Mouse (Mus musculus) left cerebral cortex, postnatal 25 days (tissue): Measurements from ENCODE around the gene Tmem189. TPM values are rescaled to one million over a fixed set of nuclear protein-coding genes. Genes with fewer than 3 reads are reported as not detected.
"Not testable (repeated sequence)": the region's sequence is repeated elsewhere in the genome, so short reads cannot be mapped to it uniquely, and the experiment has no call there.

Experiments
- DNase-seq, 2 experiments: peaks; one replicate each; pipeline ENCODE4 v3.0.0; 2022; ENCODE audit warnings: low spot score in 2 of 2, mixed read lengths in 1 of 2
- intact Hi-C: fragments of 180-260 bp; cut with DNase I; formaldehyde crosslinking; loops from one replicate; pipeline ENCODE4 v1.15.1; 2025
- total RNA-seq, 2 experiments: library from RNA; stranded (reverse); gene quantifications; 2 replicates each; pipeline ENCODE4 v1.2.3; 2021

Gene Tmem189
- total RNA-seq, 2 experiments from 2014 or later, result 49.7 to 54.0 TPM

DNA sequence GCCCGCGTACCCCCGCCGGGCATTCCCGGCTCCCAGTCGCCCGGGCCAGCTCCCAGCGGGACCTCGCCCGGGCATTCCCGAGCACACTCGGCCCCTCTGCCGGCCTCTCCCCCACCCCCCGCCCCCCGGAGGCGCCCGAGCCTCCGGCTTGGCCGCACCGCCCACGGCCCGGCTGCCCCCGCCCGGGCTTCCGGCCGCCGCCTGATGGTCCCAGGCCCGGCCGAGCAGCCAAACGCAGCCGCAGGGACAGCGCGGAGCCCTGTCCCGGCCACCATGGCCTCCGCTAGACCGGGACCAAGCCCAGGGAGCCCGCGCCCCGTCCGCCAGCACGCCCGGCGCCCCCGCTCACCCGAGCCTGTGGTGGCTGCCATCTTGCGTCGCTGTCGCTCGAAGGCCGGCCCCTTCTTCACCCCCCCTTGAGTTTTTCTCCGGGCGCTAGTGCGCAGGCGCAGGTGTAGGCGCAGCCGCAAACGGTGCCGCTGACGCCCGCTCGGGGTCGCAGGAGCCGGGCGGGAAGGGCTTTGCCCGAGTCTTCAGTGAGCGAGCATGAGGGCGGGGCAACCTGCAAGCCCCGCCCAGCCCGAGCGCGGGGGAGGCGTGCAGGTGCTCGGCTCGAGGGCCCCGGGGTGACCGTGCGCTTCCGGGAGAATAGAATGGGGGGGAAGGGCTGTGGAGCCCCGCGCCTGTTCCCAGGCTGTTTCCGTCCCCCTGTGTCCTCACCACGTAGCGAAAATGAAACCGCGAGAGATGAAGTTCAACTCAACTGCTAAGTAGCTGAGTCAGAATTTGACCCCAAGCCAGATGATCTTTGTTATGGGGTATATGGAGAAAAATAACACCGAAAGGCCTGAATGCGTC is 57.8 kb downstream of the Tmem189 start, which contains the start of gene Ube2v1:
Gene Ube2v1, minus strand, starts transcription at position 505 of the 858 bp plus-strand sequence.
- intact Hi-C loops, result no loop called here

GRCm38 (mm10) chr2:167631181-167631590 is 58.4 kb downstream of the Tmem189 start:
- intact Hi-C loops, result no loop called here
- DNase-seq, result peak; percentile 23 to 39

More for the DNA sequence above, 57.8 kb downstream of the Tmem189 start, which contains the start of gene Ube2v1:
- peak; percentile 96 to 98 for DNase-seq

DNA sequence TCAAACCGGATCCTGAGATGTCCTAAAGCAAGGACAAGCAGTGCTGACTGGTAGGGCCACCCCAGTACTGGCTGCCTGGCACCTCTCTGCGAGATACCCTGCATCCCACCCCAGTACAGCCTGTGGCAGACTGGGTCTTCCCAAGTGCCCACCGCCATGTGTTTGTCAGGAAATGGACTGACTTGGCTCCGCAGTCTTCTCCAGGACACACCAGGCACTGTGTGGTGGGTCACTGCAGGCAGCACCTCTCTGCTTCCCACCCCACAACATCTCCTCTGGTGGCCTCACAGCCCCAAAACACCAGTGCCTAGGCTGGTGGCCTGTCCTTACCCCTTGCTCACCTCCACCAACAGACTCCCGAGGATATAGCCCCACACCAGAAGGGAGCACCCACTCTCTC is 59.2 kb downstream of the Tmem189 start:
- no peak for DNase-seq
- intact Hi-C loops, result no loop called here

DNA sequence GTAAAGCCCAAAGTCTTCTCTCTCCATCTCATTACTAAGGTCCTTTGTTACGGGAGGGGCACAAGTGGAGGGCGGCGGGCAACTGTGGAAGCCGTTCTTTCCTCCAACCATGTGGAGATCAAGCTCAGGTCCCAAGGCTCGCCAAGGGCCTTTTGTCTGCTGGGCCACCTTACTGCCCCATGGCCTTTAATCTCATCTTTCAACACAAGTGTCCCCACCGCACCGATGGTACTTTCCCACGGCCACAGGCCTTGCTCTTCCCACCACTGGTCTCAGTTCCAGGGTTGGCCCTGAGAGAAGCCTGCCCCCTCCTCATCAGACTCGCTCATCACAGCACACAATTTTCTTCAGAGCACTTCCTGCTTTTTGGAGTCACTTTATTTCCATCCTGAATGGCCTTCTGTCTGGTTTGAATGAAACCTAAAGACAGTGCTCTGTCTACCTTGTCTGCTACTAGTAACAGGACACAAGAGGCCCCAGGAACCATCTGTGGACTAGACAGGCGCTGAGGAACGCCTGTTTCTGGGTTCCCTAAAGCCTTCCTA is 59.9 kb downstream of the Tmem189 start:
- no peak for DNase-seq
- intact Hi-C loops, result no loop called here

- no peak for DNase-seq
- intact Hi-C loops, result no loop called here
Observed at GRCm38 (mm10) chr2:167628872-167629271, 60.8 kb downstream of the Tmem189 start.

DNA sequence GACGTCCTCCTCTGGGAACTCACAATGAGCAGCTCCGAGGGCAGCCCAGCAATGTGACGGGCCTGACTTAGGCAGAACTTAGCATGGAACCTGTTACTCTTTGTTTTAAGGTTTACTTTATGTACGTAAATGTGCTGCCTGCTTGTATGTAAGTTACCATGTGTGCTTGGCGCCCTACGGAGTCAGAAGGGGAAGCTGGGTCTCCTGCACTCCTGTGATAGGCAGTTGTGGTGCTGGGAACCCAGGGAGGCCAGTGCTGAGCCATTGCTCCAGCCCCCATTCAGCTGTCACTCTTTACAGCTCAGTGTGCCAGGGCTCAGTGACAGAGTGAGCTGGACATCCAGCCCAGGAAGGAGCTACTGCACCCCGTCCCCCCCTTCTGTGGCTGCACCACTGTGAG is 62.6 kb downstream of the Tmem189 start:
- intact Hi-C loops, result no loop called here
- DNase-seq, result no peak

GRCm38 (mm10) chr2:167625670-167626069 is 64.0 kb downstream of the Tmem189 start:
- intact Hi-C loops, result no loop called here
- no peak for DNase-seq

DNA sequence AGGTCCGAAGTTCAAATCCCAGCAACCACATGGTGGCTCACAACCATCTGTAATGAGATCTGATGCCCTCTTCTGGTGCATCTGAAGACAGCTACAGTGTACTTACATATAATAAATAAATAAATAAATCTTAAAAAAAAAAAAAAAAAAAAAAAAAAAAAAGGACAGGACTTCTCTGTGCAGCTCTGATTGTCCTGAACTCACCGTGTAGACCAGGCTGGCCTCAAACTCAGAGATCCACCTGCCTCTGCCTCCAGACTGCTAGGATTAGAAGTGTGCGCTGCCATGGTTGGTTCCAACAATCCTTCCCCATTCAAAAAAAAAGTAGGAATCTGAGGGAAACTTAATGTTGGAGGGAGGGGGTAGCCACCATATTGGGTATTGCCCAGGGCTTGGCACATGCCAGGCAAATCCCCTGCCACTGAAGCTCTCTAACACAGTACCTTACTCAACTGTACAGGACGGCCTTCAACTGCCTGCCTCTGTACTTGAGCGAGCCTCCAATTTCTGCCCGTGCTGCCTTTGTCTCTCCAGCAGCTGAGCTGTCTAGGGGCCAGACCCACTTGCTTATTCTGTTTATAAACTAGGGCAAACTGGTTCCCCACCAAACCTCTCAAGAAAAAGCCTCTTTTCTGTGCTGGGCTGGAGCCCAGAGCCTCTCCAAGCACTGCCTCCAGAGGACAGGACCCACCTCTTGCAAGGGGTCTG is 65.1 kb downstream of the Tmem189 start:
- intact Hi-C loops, result no loop called here
- peak in 1 of 2 experiments; percentile 31 for DNase-seq

GRCm38 (mm10) chr2:167622965-167623364 is 66.7 kb downstream of the Tmem189 start:
- no peak for DNase-seq
- intact Hi-C loops, result no loop called here

- intact Hi-C loops, result no loop called here
Observed at GRCm38 (mm10) chr2:167622352-167622751, 67.3 kb downstream of the Tmem189 start.

GRCm38 (mm10) chr2:167621255-167622087 is 68.2 kb downstream of the Tmem189 start:
- DNase-seq, result no peak
- intact Hi-C loops, result no loop called here

More at GRCm38 (mm10) chr2:167622352-167622751, 67.3 kb downstream of the Tmem189 start:
- DNase-seq, result no peak

DNA sequence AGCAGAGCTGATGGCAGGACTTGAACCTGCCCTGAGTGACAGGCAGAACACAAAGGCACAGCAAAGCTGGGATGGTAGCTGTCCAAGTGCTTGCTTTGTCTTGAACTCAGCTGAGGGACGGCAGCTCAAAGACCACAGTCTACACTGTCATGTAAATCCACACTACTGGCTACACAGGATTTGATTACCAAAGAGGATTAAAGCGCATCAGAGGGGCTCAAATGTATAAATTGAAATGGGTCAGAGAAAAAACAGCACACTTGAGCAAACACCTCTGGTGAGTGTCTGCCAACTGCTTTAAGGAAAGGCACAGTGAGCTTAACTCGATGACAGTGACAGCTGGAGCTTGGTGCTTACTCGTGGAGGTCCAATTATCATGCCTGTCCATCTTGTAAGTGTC is 72.2 kb downstream of the Tmem189 start:
- intact Hi-C loops, result no loop called here
- no peak for DNase-seq

DNA sequence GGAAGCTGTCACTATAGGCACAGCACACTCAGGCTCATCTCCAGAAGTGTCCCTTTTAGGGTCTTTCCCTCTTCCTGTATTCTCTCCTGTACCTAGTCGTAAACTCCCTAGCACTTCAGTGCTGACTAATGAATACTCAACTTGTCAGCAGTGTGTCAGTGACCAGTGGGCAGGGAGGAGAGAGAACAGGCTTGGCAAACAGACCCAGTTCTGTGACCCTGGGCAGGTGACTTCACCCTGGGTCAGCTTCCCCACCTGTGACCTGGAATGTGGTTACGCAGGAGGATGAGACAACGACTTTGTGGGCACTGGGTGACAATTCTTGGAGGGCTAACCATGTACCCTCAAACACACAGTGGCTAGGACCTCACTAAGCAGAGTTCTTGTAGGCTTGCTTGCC is 72.6 kb downstream of the Tmem189 start:
- DNase-seq, result no peak
- intact Hi-C loops, result no loop called here

DNA sequence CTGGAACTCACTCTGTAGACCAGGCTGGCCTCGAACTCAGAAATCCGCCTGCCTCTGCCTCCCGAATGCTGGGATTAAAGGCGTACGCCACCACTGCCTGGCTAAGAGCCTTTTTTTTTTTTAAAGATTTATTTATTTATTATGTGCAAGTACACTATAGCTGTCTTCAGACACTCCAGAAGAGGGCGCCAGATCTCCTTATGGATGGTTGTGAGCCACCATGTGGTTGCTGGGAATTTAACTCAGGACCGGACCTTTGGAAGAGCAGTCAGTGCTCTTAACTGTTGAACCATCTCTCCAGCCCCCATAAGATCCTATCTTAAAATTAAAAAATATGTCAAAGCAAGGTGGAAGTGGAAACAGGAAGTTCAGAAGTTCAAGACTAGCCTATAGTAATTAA is 76.3 kb downstream of the Tmem189 start:
- DNase-seq, intact Hi-C loops: not testable (repeated sequence)

DNA sequence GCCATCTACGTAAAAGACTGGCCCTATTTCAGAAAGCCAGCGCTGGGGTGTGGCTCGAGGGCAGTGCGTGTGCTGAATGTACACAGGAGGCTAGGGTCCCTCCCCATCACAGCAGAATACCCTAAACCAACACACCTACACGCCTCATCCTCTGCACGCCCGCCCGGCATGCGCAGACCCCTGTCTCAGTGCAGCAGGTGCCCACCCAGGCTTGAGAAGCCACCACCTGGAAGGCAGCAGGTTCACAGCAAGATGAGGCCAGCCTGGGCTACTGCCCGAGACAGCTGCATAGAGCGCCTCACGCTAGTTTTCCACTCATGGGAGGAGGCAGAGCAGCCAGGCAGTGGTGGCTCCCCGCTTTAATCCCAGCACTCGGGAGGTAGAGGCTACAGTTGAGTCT is 77.5 kb downstream of the Tmem189 start:
- intact Hi-C loops, result no loop called here
- no peak for DNase-seq

GRCm38 (mm10) chr2:167611287-167611686 is 78.3 kb downstream of the Tmem189 start:
- no peak for DNase-seq
- intact Hi-C loops, result no loop called here

DNA sequence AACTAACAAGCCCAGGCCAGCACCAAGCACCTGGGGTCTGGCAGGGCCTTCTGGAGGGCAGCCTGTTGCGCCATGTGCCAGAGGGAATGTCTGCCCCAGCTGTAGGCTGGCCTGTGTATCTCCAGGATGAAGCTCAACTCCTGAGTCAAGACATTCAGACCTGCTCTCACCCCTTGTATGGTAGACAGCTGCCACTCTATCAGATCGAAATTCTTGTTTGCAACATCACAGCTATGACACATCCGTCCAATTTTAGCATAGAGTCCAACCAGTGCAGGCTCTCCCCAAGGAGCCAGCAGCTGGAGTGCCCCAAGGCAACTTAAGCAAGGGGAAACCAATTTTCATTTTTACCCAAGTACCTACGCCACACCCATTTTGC is 82.9 kb downstream of the Tmem189 start:
- intact Hi-C loops, result no loop called here
- DNase-seq, result no peak

GRCm38 (mm10) chr2:167605817-167606744 is 83.5 kb downstream of the Tmem189 start:
- intact Hi-C loops, result loop anchor here (1.0 kb wide), 2 partner anchors 69 to 74 kb away; no protein-coding TSS in a partner anchor
- no peak for DNase-seq
